Mouse (Mus musculus) CD8-positive naive resting alpha-beta T cell, adult 2 months (primary cell): Measurements from ENCODE around the gene Rab29.
"Not testable (repeated sequence)": the region's sequence is repeated elsewhere in the genome, so short reads cannot be mapped to it uniquely, and the experiment has no call there.

Experiments used
- DNase-seq, 2 experiments: peaks; one replicate each; pipeline ENCODE4 v3.0.0; 2022; ENCODE audit warnings: low read depth in 2 of 2, low spot score in 2 of 2

Gene Rab29

DNA sequence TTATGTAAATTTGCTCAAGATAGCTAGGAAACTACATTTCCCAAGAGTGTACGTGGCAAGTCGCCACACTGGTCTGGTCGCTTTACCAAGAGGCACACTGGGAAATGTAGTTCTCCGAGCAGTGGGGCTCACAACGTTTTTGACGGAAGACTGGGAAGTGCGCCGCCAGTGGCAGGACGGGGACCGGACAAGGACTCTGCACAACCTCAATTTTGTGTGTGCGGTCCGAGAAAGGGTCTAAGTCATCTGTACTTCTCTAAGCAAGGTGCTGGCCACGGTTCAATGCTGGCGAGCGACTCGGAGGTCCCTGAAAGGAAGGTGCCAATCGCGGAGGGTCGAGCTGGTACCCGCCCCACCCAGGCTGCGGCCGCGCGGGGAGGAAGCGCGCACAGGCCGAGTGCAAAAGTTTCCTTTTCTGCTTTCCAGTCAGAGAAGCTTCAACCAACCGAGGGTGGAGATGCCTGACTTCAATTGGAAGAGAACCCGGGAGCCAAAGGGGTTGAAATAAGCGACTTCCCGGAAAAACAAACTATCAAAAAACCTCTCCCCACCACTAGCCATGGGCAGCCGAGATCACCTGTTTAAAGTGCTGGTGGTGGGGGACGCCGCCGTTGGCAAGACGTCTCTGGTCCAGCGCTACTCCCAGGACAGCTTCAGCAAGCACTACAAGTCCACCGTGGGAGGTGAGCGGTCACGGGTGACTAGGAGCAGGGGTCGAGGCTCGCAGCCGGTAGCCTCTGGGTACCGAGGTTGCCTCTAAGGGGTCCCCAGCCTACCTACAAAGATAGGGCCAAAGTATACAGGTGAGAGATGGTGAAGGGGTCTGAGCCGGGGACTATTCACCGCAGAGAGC lies at the start of gene Rab29:
Rab29 (plus strand) TSS at position 132 of the 853 bp plus-strand sequence.
- DNase-seq: peak; percentile 85 to 93

- not testable (repeated sequence) for DNase-seq
Measured at GRCm38 (mm10) chr1:131820353-131820752, 46.7 kb upstream of the Rab29 start.

DNA sequence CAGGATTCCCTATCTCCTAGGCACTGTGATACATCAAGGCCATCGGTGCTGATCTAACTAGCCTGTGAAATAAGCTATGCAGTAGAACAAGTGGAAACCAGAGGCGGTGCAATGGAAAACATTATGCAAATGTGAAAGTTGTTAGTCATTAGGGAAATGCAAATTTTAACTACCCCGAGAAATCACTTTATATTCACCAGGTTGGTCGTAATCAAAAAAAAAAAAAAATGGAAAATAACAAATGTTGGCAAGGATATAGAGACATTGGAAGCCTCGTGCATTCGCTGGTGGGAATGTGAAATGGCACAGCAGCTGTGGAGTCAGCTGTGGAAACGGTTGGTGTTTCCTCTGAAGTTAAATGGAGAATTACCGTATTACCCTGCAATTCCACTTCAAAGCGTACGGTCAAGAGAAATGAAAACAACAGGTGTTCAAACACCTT lies 46.1 kb upstream of the Rab29 start:
- no peak for DNase-seq

DNA sequence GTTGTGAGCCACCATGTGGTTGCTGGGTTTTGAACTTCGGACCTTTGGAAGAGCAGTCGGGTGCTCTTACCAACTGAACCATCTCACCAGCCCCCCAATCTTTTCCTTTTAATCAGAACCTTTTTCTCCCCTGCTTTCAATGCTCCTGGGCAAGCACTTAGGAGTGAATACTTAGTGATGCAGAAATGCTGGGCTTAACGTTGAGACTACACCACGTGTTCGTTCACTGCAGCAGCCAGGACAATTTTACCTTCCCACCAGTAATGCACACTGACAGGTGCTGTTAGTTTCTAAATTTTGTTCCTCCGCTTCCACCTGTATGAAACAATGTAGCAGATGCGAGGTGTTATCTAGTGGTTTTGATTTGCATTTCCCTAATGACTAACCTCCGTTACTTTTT lies 44.7 kb upstream of the Rab29 start:
- DNase-seq: no peak

GRCm38 (mm10) chr1:131822856-131823492 lies 44.0 kb upstream of the Rab29 start:
- no peak for DNase-seq

- no peak for DNase-seq
Measured at GRCm38 (mm10) chr1:131823563-131823962, 43.5 kb upstream of the Rab29 start.

- DNase-seq: no peak
Measured at GRCm38 (mm10) chr1:131824528-131825181, 42.4 kb upstream of the Rab29 start.

DNA sequence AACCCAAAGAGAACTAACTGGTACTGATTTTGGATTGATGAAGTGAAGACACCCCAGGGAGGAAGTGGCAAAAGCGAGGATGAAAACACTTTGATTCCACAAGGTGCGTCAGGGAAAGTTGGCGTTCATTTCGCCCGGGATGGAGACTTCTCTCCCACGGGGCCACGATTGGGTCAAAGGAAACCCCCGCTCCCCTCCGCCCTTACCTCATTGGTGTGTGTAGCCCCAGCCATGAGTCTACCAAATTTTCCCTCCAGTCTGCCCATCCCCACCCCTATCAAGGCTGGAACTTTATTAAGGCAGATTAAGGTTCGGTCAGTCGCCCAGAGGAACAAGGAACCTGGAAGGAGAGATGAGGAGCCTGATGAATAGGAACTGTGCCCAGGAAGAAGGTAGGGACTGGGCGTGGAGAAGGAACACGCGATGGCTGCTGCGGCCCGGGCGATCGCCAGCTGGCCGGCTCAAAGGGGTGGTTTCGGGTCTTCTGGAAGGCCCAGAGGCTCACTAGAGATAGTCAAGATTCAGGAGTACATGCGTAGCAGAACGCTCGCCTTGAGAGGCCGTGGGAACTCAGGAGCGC lies 39.7 kb upstream of the Rab29 start, which contains the start of gene Slc41a1:
Slc41a1 (plus strand) TSS at position 287 of the 580 bp plus-strand sequence.
- DNase-seq: peak; percentile 23 to 28

GRCm38 (mm10) chr1:131827787-131828258 lies 39.2 kb upstream of the Rab29 start:
- DNase-seq: peak; percentile 90 to 95

GRCm38 (mm10) chr1:131828297-131829126 lies 38.5 kb upstream of the Rab29 start:
- DNase-seq: no peak

DNA sequence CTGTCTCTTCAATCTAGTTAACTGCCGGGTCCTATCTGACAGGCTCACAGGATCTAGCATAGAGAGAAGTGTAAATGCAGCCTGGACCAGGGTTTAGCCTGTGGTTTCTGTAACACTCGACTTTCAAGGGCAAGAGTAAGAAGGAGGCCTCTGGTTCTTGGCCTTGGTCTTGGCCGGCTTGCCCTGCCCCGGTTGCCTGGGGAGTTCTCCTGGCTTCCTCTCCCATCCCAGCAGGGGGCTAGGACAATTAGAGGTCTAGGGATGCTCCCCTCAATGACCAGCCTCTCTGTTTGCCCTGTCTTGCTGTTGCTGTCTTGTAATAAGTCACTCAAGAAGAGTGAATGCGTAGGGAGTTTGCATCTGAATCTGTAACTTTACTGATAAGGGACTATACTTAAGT lies 37.7 kb upstream of the Rab29 start:
- DNase-seq: no peak

DNA sequence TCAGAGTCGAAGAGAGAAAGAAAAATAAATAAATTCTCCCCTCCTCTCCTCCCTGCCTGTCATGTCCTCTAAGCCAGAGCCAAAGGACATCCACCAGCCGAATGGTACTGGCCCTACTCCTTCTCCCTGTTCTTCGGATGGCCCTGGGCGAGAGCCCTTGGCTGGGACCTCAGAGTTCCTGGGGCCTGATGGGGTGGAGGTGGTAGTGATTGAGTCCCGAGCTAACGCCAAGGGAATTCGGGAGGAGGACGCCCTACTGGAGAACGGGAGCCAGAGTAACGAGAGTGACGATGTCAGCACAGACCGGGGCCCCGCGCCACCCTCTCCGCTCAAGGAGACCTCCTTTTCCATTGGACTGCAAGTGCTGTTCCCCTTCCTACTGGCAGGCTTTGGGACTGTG lies 36.5 kb upstream of the Rab29 start:
- DNase-seq: no peak

GRCm38 (mm10) chr1:131830971-131831641 lies 35.9 kb upstream of the Rab29 start:
- DNase-seq: no peak

- no peak for DNase-seq
Measured at GRCm38 (mm10) chr1:131837035-131837434, 30.0 kb upstream of the Rab29 start.

DNA sequence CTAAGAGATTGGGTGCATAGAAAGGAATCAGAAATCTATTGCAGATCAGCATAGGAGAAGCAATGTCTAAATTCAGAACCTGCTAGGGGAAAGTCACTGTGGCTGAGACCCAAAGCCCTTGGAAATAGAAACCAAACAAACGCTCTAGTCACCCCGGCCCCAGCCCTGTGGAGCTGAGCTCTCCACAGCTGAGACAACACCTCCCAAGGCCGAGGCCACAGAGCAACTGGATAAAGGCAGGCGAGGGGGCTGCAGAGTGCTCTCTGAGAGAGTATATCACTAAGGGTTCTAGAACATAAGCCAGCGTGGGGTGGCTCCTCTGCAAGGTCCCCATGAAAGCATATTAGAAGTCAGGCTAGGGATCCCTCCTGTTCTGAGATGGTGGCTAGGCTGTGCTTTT lies 28.5 kb upstream of the Rab29 start:
- no peak for DNase-seq

- DNase-seq: no peak
Measured at GRCm38 (mm10) chr1:131839279-131839678, 27.7 kb upstream of the Rab29 start.

GRCm38 (mm10) chr1:131842221-131842620 lies 24.8 kb upstream of the Rab29 start:
- DNase-seq: no peak

DNA sequence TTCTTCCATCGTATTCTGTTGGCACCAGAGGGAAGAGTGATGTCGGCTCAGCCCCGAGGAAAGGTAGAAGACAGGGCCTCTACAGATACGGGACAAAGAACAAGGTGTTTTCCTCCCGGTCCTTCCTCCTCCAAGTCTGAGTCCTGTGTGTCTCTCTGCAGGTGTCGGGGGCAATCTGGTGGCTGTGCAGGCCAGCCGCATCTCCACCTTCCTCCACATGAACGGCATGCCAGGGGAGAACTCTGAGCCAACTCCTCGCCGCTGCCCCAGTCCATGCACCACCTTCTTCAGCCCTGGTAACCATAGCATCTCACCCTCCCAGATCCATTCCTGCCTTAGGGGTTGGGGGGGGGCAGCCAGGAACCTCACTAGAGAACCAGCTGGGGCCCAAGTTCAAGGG lies 23.3 kb upstream of the Rab29 start:
- no peak for DNase-seq

DNA sequence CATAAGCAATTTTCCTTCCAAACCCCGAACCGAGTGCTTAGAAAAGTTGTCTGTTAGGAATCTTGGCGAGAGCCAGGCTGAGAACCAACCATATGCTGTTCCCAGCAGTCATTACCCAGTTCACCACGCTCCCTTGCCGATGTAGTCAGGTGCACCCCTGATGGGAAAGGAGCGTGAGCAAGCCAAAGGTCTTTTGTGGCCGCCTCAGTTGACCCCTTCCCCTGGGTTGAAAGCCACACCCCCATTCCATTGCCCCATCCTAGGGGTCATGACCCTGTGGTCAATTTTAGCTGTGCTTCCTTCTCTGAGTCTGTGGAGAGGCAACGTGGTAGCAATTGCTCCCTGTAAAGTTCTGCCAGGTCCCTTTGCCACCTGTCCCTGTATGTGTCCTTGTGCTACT lies 22.1 kb upstream of the Rab29 start:
- no peak for DNase-seq

GRCm38 (mm10) chr1:131846255-131846654 lies 20.8 kb upstream of the Rab29 start:
- DNase-seq: peak; percentile 8 to 31
